Mouse (Mus musculus) neural tube, embryonic 14.5 days (tissue): Measurements from ENCODE around the gene Zmym4. TPM values are rescaled to one million over a fixed set of nuclear protein-coding genes. Genes with fewer than 3 reads are reported as not detected.
"Not testable (repeated sequence)": the region's sequence is repeated elsewhere in the genome, so short reads cannot be mapped to it uniquely, and the experiment has no call there.

ENCODE experiments used
- ATAC-seq: fragments of 200-750 bp; cut with Nextera tagmentation; 2 replicates; pipeline ENCODE4 v1.8.0; 2017; ENCODE audit warnings: low read depth, mild to moderate bottlenecking, moderate TSS enrichment, moderate library complexity
- H3K27ac ChIP-seq: fragments of 300-500 bp; sonication (generic); 2 replicates; pipeline ENCODE4 v1.5.1; 2014; ENCODE audit warnings: low read depth, mild to moderate bottlenecking, control low read depth, low read length, moderate library complexity, mixed read lengths
- H3K27me3 ChIP-seq: fragments of 300-500 bp; sonication (generic); 2 replicates; pipeline ENCODE4 v1.6.1; 2014; ENCODE audit warnings: low read length; ENCODE audit not compliant: control insufficient read depth, insufficient read depth
- H3K36me3 ChIP-seq: fragments of 300-500 bp; sonication (generic); 2 replicates; pipeline ENCODE4 v1.6.1; 2014; ENCODE audit warnings: low read length, mixed read lengths; ENCODE audit not compliant: control insufficient read depth, insufficient read depth
- H3K4me1 ChIP-seq: fragments of 300-500 bp; sonication (generic); 2 replicates; pipeline ENCODE4 v1.6.1; 2014; ENCODE audit warnings: low read length; ENCODE audit not compliant: control insufficient read depth, insufficient read depth
- H3K4me2 ChIP-seq: fragments of 300-500 bp; sonication (generic); 2 replicates; pipeline ENCODE4 v1.6.1; 2014; ENCODE audit warnings: mild to moderate bottlenecking, low read depth, low read length, control low read depth
- H3K4me3 ChIP-seq: fragments of 300-500 bp; sonication (generic); 2 replicates; pipeline ENCODE4 v1.5.1; 2014; ENCODE audit warnings: low read depth, low read length, control low read depth, mixed read lengths
- H3K9ac ChIP-seq: fragments of 300-500 bp; sonication (generic); replicated peaks from 2 replicates; pipeline ENCODE4 v1.6.1; 2014; ENCODE audit warnings: low read depth, mild to moderate bottlenecking, control low read depth, low read length, mixed read lengths
- H3K9me3 ChIP-seq: fragments of 300-500 bp; sonication (generic); 2 replicates; pipeline ENCODE4 v1.6.1; 2016; ENCODE audit warnings: low read length; ENCODE audit not compliant: control insufficient read depth
- WGBS: fragments of 180-500 bp; shearing (Covaris S2); extraction: QIAGEN DNeasy Blood & Tissue Kit; methylation state at CpG from one replicate; pipeline ENCODE4 v1.1.7; 2014; 5-methylcytosine and 5-hydroxymethylcytosine counted together
- polyA plus RNA-seq: library from polyadenylated mRNA; unstranded; fragments of >200 nt; fragmentation: Nextera tagmentation; extraction: Ambion mirVana; gene quantifications from 2 replicates; pipeline ENCODE4 v1.2.1, GENCODE M21; 2014

The Zmym4 gene
- polyA plus RNA-seq, 1 experiment from 2014 or later, result 34.5 TPM

DNA sequence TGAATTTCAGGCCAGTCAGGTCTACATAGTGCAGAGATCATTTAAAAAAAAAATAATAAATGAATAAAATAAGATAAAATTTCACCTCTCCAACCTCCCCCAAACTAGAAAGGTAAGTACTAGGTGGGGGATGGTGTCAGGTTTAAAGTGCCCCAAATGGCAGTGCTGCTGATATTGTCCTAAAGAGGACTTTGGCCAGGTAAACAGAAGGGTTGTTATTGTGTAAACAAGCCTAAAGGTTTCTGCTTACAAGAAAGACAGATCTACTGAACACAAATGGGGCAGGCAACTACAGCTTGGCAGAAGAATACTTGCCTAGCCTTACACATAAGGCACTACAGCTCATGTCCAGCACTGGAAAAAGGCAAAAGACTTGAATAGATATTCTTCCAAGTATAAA lies 22.6 kb upstream of the Zmym4 start:
- H3K4me1 ChIP-seq, result no peaks in the 10 kb centered on the region

DNA sequence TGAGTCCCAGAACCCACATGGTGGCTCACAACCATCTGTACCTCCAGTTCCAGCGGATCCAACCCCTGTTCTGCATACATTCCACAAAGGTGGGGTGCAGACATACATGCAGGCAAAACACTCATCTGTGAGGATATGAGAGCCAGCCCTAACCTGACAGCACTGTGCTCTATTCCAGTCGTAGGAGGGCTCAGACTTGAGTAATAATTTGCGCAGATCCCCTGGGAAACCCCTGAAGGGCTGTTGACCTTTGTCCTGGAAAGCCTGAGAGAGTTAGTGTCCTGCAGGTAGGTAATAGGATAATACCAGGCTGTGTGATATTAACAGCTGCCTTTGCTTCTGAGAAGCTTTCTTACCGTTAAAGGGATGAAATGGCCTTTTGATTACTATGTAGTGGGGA lies 20.6 kb upstream of the Zmym4 start:
- 73% methylated on average over 4 of the region's 4 CpGs for WGBS
- Histone ChIP-seq H3K4me3 (no peak overlapping the region), H3K9me3 (no peaks in the 10 kb centered on the region), H3K27ac (no peak overlapping the region), H3K4me2 (no peak overlapping the region), H3K9ac (no peak overlapping the region), H3K36me3 (no peaks in the 10 kb centered on the region), H3K4me1 (no peaks in the 10 kb centered on the region), H3K27me3 (no peaks in the 10 kb centered on the region)
- no peak for ATAC-seq

More for the DNA sequence above, 22.6 kb upstream of the Zmym4 start:
- no peaks in the 10 kb centered on the region for H3K27me3 ChIP-seq
- no peak overlapping the region for H3K9ac ChIP-seq
- ATAC-seq, result no peak
- no peaks in the 10 kb centered on the region for H3K36me3 ChIP-seq
- H3K4me2 ChIP-seq, result no peak overlapping the region
- H3K9me3 ChIP-seq, result no peaks in the 10 kb centered on the region
- no peak overlapping the region for H3K27ac ChIP-seq
- H3K4me3 ChIP-seq, result no peak overlapping the region

DNA sequence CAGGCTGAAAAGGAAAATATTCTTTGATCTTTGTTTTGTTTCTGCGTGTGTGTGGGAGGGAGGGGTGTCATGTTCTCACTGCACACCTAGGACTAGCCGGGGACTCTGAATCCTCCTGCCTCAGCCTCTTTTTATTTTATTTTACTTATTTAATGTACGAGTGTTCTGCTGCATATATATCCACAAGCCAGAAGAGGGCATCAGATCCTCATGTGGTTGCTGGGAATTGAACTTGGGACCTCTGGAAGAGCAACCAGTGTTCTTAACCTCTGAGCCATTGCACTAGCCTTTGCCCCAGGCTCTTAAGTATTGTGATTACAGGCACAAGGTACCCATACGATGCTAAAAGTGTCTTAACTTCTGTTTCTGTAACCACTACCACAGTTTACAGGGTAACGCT lies 18.8 kb upstream of the Zmym4 start:
- Histone ChIP-seq H3K9ac (no peak overlapping the region), H3K36me3 (no peaks in the 10 kb centered on the region)

GRCm38 (mm10) chr4:126983736-126984525 lies 16.0 kb upstream of the Zmym4 start:
- H3K27ac ChIP-seq, ATAC-seq, H3K36me3 ChIP-seq, H3K9me3 ChIP-seq, H3K4me3 ChIP-seq, H3K4me1 ChIP-seq, H3K4me2 ChIP-seq, H3K9ac ChIP-seq, H3K27me3 ChIP-seq: not testable (repeated sequence)
- 88% methylated on average over 12 of the region's 13 CpGs for WGBS

More for the DNA sequence above, 18.8 kb upstream of the Zmym4 start:
- Histone ChIP-seq H3K27me3 (no peaks in the 10 kb centered on the region), H3K4me3 (no peak overlapping the region), H3K9me3 (no peaks in the 10 kb centered on the region), H3K27ac (no peak overlapping the region), H3K4me2 (no peak overlapping the region), H3K4me1 (no peaks in the 10 kb centered on the region)
- 83% methylated on average over 5 of the region's 5 CpGs for WGBS
- ATAC-seq, result no peak

- H3K36me3 ChIP-seq, result no peaks in the 10 kb centered on the region
- H3K9ac ChIP-seq, result no peak overlapping the region
- no peak overlapping the region for H3K27ac ChIP-seq
- H3K9me3 ChIP-seq, result no peaks in the 10 kb centered on the region
- H3K4me3 ChIP-seq, result no peak overlapping the region
- ATAC-seq, result no peak
- H3K4me2 ChIP-seq, result no peak overlapping the region
- no peaks in the 10 kb centered on the region for H3K27me3 ChIP-seq
- 71% methylated on average over 3 of the region's 3 CpGs for WGBS
- no peaks in the 10 kb centered on the region for H3K4me1 ChIP-seq
These were observed 15.4 kb upstream of the Zmym4 start for GRCm38 (mm10) chr4:126983321-126983720.

- Histone ChIP-seq H3K27ac (no peak overlapping the region), H3K9ac (no peak overlapping the region), H3K27me3 (no peaks in the 10 kb centered on the region), H3K4me3 (no peak overlapping the region), H3K9me3 (no peaks in the 10 kb centered on the region), H3K36me3 (no peaks in the 10 kb centered on the region), H3K4me2 (no peak overlapping the region), H3K4me1 (no peaks in the 10 kb centered on the region)
- 89% methylated on average over 3 of the region's 3 CpGs for WGBS
- ATAC-seq, result no peak
These were observed 10.8 kb upstream of the Zmym4 start for GRCm38 (mm10) chr4:126978706-126979105.

GRCm38 (mm10) chr4:126977467-126977866 lies 9.5 kb upstream of the Zmym4 start:
- H3K4me2 ChIP-seq, result no peak overlapping the region
- no peaks in the 10 kb centered on the region for H3K4me1 ChIP-seq
- H3K36me3 ChIP-seq, result no peaks in the 10 kb centered on the region
- no peak overlapping the region for H3K27ac ChIP-seq
- no peak for ATAC-seq
- no peaks in the 10 kb centered on the region for H3K9me3 ChIP-seq
- no peak overlapping the region for H3K4me3 ChIP-seq
- no peaks in the 10 kb centered on the region for H3K27me3 ChIP-seq
- no peak overlapping the region for H3K9ac ChIP-seq

DNA sequence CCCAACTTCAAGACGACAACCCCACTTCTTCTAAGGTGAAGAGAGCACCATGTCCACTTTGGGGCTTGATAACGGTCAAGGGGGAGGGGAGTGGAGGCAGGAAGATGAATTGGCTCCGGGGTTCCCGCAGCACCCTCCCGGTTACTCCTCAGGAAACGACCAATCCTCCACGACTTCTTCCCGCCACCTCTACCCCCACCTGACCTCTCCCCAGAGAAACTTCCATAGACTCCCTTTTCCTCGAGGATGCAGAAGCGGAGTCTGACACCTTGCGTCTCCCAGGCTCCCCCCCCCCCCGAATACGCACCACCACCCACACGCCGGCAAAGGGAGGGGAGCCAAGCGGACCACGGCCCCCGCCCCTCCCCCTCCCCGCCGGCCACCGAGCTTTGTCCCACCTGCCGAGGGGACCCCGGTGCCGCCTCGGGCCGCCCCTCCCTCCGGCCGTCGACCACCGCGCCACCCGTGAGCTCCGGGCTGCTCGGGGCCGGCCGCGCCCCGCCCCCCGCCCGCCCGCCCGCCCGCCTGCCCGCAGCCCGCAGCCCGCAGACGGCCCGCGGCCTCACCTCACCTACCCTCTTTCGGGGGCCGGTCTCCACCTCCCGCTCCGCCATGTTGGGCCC lies 583 bp downstream of the Zmym4 start:
- ATAC-seq, result peak; percentile 22; the same call in 1 of the 2 replicates
- 5% methylated on average over 23 of the region's 53 CpGs for WGBS
- no peaks in the 10 kb centered on the region for H3K9me3 ChIP-seq

DNA sequence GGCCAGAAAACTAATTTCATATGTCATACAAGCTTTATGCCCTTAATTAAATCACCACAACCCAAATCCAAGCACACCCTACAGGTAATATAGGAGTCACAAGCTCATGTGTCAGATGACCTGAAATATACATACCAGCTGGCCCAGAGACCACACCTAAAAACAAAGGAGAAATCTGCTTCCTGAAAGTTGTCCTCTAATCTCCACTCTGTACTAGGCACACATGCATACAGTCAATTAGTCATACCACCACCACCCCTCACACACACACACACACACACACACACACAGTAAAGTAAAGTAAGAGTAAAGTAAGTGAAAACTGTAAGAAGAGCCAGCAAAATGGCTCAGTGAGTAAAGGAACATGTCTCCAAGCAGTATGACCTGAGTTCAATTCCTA lies 9.3 kb downstream of the Zmym4 start:
- Histone ChIP-seq H3K4me2 (no peak overlapping the region), H3K27me3 (no peaks in the 10 kb centered on the region), H3K9me3 (no peaks in the 10 kb centered on the region), H3K4me1 (0 out of 2 replicates have a peak, but pooled peaks cover 3% of the 10 kb centered on the region), H3K27ac (no peak overlapping the region), H3K9ac (no peak overlapping the region), H3K36me3 (no peaks in the 10 kb centered on the region), H3K4me3 (no peak overlapping the region)
- ATAC-seq, result no peak

More for the DNA sequence above, 583 bp downstream of the Zmym4 start:
- Histone ChIP-seq H3K27me3 (no peaks in the 10 kb centered on the region), H3K4me1 (peaks cover 6% of the 10 kb centered on the region; the same call in 1 of the 2 replicates), H3K4me3 (peak overlapping the region; percentile 98), H3K36me3 (no peaks in the 10 kb centered on the region), H3K9ac (peak overlapping the region; percentile 98), H3K4me2 (peak overlapping the region; percentile 80), H3K27ac (peak overlapping the region; percentile 98)
